Mouse (Mus musculus) gastrocnemius, postnatal 25 days (tissue): ENCODE data around the gene Hmgcll1. TPM values are rescaled to one million over a fixed set of nuclear protein-coding genes. Genes with fewer than 3 reads are reported as not detected.

Experiments
- DNase-seq: peaks from one replicate; pipeline ENCODE4 v3.0.0; 2022
- long read RNA-seq, 2 experiments: library from polyadenylated mRNA; stranded (forward); transcript quantifications; one replicate each; pipeline ENCODE4 v2.0.0; 2021
- total RNA-seq, 2 experiments: library from RNA; stranded (reverse); gene quantifications; 1 replicate in 1 of 2; 2 replicates in 1 of 2; pipeline ENCODE4 v1.2.3; 2021

Gene Hmgcll1
- total RNA-seq, result under 1 TPM; 0.38 to 0.46 TPM
- long read RNA-seq, experiment 1, partial matches to known transcripts, result 0 of 1 reads
- long read RNA-seq, experiment 1, other reads (novel, unspliced or antisense), result 1 of 1 reads
- long read RNA-seq, experiment 2, partial matches to known transcripts, result 0 of 1 reads
- long read RNA-seq, experiment 2, other reads (novel, unspliced or antisense), result 1 of 1 reads

- DNase-seq, result peak; percentile 13
Measured at GRCm38 (mm10) chr9:76014631-76015531, at the start of gene Hmgcll1. Hmgcll1 (plus strand) TSS chr9:76014855.

GRCm38 (mm10) chr9:75980097-75980496 is 34.6 kb upstream of the Hmgcll1 start:
- no peak for DNase-seq

GRCm38 (mm10) chr9:75981139-75981538 is 33.5 kb upstream of the Hmgcll1 start:
- DNase-seq, result no peak

DNA sequence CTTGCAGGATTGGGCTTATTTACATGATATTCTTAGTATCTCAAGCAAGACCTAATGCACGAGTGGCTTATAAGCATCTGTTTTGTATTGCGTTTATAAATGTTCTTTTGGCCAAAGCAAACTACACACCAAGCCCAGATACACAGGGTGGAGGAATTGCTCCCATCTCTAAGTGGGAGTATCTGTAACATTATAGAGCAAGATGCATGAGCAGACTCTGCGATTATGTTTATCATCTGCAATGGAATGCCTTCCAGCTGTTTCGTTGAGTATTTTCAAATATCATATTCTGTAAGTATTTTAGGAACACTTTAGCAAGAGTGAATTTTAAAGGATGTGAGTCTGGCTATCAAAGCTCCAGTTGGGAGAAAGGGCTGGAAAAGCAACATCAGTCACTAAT is 25.2 kb upstream of the Hmgcll1 start:
- no peak for DNase-seq

DNA sequence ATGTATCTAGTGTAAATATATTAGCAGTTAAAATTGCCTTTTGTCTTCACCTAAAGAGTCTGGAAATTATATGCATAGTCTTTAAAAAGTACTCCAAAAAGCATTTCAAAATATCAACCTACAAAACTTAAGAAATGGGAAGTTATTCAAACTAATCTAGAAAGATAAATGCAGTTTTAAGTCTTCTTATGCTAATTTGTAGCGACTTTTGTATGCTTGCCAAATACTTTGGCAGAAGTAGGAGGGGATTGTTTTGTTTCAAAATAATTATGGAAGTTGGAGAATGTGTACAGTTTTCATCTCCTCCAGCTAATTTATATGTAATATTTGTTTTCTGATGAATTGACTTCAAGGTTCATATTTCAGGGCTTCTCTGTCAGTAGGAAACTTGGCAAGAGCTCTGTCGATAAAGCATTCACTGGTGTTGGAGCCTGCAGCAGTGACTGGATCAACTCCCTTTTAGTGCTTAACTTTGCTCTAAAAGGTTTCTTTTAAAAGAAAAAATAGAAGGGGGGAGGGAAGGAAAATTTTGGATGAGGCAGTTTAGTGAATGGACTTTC is 15.8 kb upstream of the Hmgcll1 start:
- no peak for DNase-seq

DNA sequence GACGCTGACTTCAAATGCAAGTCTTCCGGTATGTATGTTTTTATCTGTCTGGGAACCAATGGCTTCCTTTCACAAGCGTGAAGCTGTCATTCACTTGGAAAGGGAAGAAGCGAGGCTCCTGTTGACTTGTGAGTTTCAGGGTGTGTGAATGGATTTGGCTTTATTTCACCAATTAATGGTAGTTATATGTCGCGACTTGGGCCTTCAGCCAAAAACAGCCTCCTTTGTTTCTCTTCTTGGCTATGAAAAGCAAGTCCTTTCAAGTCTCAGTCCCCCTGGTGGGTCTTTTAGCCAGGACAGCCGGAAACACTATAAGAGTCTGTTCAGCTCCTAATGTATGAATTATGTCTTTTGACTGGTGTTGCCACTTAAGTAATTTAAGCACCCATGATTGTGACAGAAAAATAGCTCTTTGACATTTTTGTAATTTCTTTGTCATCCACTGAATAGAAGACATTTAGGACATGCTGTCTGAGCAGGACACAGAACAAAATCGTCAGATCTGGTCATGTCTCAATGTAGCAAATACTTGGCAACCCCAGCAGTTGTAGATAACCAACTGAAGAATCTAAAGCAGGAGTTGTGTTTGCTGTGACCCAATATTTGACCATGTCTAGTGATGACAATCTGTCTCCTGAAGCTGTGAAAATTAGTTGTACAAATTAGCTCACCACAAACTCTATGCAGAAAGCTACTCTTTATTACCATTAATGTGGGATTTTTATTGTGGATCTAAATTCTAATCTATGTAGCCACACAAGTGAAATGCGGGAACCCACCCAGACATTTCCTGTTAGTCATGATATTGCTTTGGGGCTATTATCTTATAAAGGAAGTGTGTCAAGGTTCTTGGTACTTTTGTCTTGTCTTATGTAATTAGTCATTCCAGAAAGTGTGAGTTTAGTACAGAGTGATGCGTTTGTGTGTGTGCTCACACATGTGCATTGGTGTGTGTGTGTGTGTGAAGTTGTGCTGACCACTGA is 13.5 kb upstream of the Hmgcll1 start:
- DNase-seq, result no peak

GRCm38 (mm10) chr9:76003066-76003465 is 11.6 kb upstream of the Hmgcll1 start:
- no peak for DNase-seq

DNA sequence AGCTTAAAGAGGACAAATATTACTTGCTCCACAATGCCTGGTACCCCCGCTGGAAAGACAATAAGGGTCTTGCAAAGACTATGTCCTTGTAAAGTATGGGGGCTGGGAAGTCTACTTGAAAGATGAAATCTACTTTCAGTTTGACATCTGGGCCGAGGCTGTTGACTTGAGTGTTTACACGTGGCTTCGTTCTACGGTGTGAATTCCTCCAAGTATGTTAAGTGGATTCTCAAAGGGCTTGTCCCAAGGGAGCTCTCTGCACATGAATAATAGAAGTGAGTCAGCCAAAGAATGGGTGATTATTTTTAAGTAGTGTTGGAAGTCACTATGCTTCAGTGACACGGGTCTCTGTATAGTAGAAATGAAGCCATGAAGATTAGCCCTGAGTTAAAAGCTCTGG is 11.0 kb upstream of the Hmgcll1 start:
- no peak for DNase-seq

- peak; percentile 52 for DNase-seq
Measured at GRCm38 (mm10) chr9:76007342-76007970, 7.2 kb upstream of the Hmgcll1 start.

DNA sequence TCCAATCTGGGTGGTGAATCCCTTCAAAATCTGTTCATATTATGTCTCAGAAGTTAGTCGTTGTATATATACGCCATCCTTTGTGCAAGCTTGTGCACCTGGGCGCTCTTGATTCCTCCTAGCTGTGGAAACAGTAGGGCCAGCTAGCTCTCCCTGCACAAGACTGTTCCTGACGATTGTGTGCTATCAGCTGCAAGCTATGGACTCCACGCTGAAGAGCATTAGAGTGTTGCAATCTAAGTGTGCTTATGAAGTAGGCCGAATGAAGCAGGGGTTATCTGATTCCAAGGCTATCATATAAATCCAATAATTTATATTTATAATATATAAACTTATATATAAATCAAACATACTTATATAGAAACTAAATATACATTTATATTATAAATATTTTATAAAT is 866 bp upstream of the Hmgcll1 start:
- no peak for DNase-seq

DNA sequence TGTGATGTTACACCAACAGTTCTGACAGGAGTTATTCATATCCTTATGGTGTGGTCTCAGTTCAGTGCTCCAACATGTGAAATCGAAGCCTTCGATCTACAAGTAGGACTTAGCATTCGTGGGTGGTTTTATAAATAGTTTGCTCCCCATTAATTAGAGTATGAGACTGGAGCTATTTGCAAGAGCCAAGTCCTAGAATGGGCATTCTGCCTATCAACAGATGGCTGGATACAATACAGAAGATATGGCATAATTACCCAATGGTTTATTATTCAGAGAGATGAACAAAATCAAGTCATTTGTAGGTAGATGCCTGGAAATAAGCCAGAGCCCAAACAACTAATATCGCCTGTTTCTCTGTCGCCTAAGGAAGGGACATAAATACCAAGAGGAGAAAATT is 1.3 kb downstream of the Hmgcll1 start:
- no peak for DNase-seq

GRCm38 (mm10) chr9:76016506-76016905 is 1.9 kb downstream of the Hmgcll1 start:
- no peak for DNase-seq

DNA sequence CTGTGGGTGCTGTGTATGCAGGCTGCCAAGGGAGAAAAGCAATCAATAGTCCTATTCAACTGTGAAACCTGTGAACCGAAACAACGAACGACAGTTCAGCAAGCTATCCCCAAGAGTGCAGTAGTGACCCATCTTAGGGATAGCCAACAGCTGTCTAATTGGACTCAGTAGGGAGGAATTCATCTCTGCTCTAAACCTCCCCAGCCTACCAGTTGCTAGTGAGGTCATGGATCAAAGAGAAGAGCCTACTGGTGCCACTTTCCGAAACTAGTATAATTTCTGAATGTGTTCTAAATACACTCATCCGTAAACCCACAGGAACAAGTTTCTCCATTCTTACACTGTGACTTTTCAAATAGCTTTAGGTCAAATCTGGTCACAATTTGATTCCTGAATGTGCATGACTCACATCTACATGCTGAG is 8.9 kb downstream of the Hmgcll1 start:
- peak; percentile 20 for DNase-seq

- peak; percentile 61 for DNase-seq
Measured at GRCm38 (mm10) chr9:76024277-76025246, 9.9 kb downstream of the Hmgcll1 start.

- DNase-seq, result peak; percentile 32
Measured at GRCm38 (mm10) chr9:76029471-76030199, 15.0 kb downstream of the Hmgcll1 start.

DNA sequence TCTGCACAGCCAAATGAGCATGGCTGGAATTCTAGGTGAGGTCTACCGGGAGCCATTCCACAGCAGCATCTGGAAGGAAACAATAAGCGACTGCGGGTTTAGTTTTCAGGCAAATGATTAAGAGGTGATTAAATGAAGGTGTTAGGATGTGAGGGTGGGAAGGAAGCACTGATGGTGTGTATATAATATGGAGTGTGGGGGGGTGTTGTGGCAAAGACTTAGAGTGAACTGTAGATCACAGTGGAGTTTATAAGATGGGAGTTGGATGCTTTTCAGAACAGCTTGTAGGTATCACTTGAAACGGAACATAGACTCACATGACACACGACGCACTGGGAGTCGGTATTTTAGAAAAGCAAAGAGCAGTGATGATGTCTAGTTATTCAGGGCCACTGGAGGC is 20.4 kb downstream of the Hmgcll1 start:
- DNase-seq, result no peak

- DNase-seq, result no peak
Measured at GRCm38 (mm10) chr9:76038327-76039103, 23.9 kb downstream of the Hmgcll1 start.

- DNase-seq, result no peak
Measured at GRCm38 (mm10) chr9:76039711-76040110, 25.1 kb downstream of the Hmgcll1 start.

GRCm38 (mm10) chr9:76043341-76043740 is 28.7 kb downstream of the Hmgcll1 start:
- no peak for DNase-seq
